Mouse (Mus musculus) G1E (cell line): ENCODE data around the gene Mrpl52. TPM values are rescaled to one million over a fixed set of nuclear protein-coding genes. Genes with fewer than 3 reads are reported as not detected.

Experiments used
- ATAC-seq: 2 replicates; pipeline ENCODE4 v1.8.0; 2016; ENCODE audit warnings: mild to moderate bottlenecking; ENCODE audit not compliant: insufficient number of reproducible peaks, poor library complexity, low FRiP score, severe bottlenecking; ENCODE audit errors: extremely low read depth
- DNase-seq: peaks from one replicate; pipeline ENCODE4 v3.0.0; 2012; ENCODE audit warnings: low spot score
- H3K27me3 ChIP-seq: 2 replicates; pipeline ENCODE4 v1.6.1; 2012; ENCODE audit warnings: mild to moderate bottlenecking, low read length, inconsistent platforms; ENCODE audit not compliant: insufficient read depth
- H3K36me3 ChIP-seq: replicated peaks from 2 replicates; pipeline ENCODE3; 2012; ENCODE audit warnings: mild to moderate bottlenecking, inconsistent platforms
- H3K4me1 ChIP-seq: 2 replicates; pipeline ENCODE4 v1.6.1; 2012; ENCODE audit warnings: low read depth, low read length, inconsistent platforms, mixed read lengths; ENCODE audit not compliant: insufficient read depth
- H3K4me3 ChIP-seq: 2 replicates; pipeline ENCODE4 v1.5.1; 2012; ENCODE audit warnings: low read depth, mild to moderate bottlenecking, inconsistent platforms, low read length, moderate library complexity, mixed read lengths
- H3K9me3 ChIP-seq: replicated peaks from 2 replicates; pipeline ENCODE4 v1.6.1; 2012; ENCODE audit warnings: inconsistent platforms
- CTCF ChIP-seq: IDR thresholded peaks from 2 replicates; pipeline ENCODE4 v1.5.1; 2012; ENCODE audit warnings: low read depth, low read length, inconsistent platforms, mixed read lengths
- GATA1 ChIP-seq: IDR thresholded peaks from 2 replicates; pipeline ENCODE4 v1.6.1; 2012; ENCODE audit warnings: borderline replicate concordance, low read length, inconsistent platforms, mixed read lengths
- GATA2 ChIP-seq: IDR thresholded peaks from 2 replicates; pipeline ENCODE4 v1.6.1; 2012; ENCODE audit warnings: low read depth, low read length, inconsistent platforms, borderline replicate concordance
- POLR2AphosphoS5 ChIP-seq: IDR thresholded peaks from 2 replicates; pipeline ENCODE4 v1.6.1; 2012; ENCODE audit warnings: low read depth, low read length, inconsistent platforms; ENCODE audit not compliant: insufficient replicate concordance
- TAL1 ChIP-seq: conservative IDR thresholded peaks from 2 replicates; pipeline ENCODE4 v1.6.1; 2012; ENCODE audit warnings: low read depth, low read length, inconsistent platforms, mixed read lengths
- polyA plus RNA-seq: library from polyadenylated mRNA; stranded (reverse); fragments of >175 nt; gene quantifications from 2 replicates; pipeline ENCODE4 v1.2.3, GENCODE M21; 2012
- total RNA-seq, 2 experiments: library from RNA; stranded (forward) in 1 of 2; stranded (reverse) in 1 of 2; fragments of 200-1000 nt in 1 of 2; fragments of >200 nt in 1 of 2; fragmentation: Nextera tagmentation in 1 of 2; gene quantifications; 2 replicates each; pipeline ENCODE4 v1.2.3; 2014 to 2017

Gene Mrpl52
- total and polyA plus RNA-seq, 3 experiments: 238 to 1,643 (median 318) TPM

DNA sequence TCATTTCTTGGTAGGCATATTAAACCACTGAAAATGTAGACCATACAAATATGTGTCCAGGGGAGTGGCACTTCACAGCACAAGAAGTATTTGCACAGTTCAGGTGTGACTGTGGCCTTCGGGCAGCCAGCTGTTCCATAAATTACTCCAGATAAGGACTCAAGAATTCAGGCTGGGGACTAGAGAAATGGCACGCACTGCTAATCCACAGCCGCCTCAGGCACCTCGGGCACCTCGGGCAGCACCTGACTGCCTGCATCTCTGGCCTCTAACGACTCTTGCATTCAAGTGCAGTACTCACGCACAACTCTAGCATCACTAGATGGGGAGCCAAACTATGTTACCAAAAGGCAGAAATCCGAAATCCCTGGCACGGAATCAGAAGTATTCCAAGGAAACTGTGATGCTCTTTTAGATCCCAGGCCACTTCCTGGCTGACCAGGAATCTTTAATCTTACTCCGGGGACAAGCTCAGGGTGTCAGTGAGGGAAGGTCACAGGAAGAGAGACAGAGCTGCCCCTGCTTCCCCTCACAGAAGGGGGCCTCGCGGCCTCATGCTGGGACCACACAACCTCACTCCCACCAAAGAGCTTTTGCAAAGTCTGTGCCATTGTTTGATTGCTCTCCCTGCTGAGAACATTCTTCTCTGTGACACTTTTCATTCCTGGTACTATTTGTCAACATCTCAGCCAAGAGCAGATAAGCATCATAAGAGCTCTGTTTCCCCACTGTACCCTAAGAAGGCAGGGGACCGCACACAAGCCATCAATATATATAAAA is 11.3 kb upstream of the Mrpl52 start:
- Histone ChIP-seq H3K27me3 (peaks cover 4% of the 10 kb centered on the region), H3K4me1 (peaks cover 22% of the 10 kb centered on the region), H3K4me3 (no peak overlapping the region), H3K36me3 (peaks cover 10% of the 10 kb centered on the region), H3K9me3 (no peaks in the 10 kb centered on the region)
- DNase-seq (no peak), ATAC-seq (no peak)
- TF ChIP-seq GATA1 (no peak), GATA2 (no peak), CTCF (no peak), POLR2AphosphoS5 (no peak), TAL1 (no peak)

DNA sequence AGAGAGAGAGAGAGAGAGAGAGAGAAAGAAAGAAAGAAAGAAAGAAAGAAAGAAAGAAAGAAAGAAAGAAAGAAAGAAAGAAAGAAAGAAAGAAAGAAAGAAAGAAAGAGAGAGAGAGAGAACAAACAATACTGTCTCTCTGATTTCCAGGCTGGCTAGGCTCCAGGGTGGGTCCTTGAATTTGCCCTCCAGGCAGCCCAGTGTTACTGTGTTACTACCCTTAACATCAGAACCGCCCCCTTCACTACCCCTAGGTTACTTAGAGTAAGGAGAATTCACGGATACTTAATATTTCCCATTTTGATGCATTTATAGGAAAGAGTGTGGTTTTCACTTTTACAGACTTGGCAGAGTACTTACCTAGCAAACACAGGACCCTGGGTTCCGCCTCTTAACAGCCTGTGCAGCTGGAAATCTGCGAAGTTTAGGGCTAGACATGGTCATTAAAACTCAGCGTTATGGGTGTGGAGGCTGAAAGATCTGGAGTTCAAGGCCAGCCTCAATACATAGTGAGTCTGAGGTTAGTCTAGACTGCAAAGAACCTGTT is 10.4 kb upstream of the Mrpl52 start:
- Histone ChIP-seq H3K27me3 (peaks cover 3% of the 10 kb centered on the region; the same call in 1 of the 2 replicates), H3K4me1 (peaks cover 26% of the 10 kb centered on the region), H3K4me3 (no peak overlapping the region), H3K36me3 (peaks cover 13% of the 10 kb centered on the region), H3K9me3 (no peaks in the 10 kb centered on the region)
- ATAC-seq: no peak
- TF ChIP-seq GATA2 (no peak), TAL1 (no peak), POLR2AphosphoS5 (no peak), GATA1 (no peak), CTCF (no peak)
- no peak for DNase-seq

DNA sequence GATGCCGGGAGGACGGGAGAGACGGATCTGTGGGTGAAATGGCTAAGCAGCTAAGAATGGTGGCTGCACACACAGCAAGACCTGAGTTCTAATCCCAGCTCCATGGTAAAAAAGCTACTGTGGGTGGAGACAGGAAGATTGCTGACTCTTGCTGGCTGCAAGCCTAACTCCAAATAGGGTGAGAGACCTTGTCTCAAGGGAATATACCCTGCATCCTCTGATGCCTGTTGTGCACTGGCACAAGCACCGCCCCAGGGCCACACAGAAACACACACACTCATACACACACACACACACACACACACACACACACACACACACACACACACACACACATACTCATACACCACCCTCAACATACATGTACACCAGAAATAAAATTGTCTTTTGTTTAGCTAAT is 9.9 kb upstream of the Mrpl52 start:
- Histone ChIP-seq H3K9me3 (no peaks in the 10 kb centered on the region), H3K36me3 (peaks cover 16% of the 10 kb centered on the region), H3K27me3 (peaks cover 3% of the 10 kb centered on the region; the same call in 1 of the 2 replicates), H3K4me1 (peaks cover 28% of the 10 kb centered on the region), H3K4me3 (no peak overlapping the region)
- TF ChIP-seq POLR2AphosphoS5: no peak
- no peak for TF ChIP-seq CTCF
- TF ChIP-seq GATA1: no peak
- TF ChIP-seq GATA2: no peak
- TF ChIP-seq TAL1: no peak
- ATAC-seq (no peak), DNase-seq (no peak)

DNA sequence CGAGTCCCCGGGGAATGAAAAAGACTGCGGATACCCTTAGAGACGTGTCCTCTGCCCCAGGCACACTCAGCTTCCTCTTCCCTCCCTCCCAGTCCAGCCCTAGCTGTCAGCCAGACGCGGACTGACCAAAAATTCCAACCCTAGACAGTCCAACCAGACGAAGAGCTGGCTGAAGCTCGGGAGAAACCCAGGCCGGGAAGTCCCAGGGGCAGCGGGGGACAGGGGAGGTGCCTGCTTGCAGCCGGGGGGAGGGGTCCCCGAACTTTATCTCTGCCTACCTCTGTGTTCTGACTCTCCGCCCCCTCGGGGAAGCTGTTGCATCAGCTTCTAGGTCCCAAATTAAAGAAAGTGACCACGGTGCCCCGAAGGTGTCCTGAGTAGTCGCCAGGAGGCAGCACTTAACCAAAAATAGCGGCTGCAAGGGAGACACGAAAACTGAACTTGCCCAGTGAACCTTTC is 9.1 kb upstream of the Mrpl52 start, which contains the start of gene Slc7a7:
Slc7a7 (minus strand) TSS at position 158 of the 459 bp plus-strand sequence.
- peak; percentile 49 for DNase-seq
- TF ChIP-seq CTCF (no peak; the same call in 1 of the 2 replicates), TAL1 (no peak), POLR2AphosphoS5 (no peak), GATA1 (no peak), GATA2 (no peak)
- Histone ChIP-seq H3K4me3 (peak within 1 kb of the TSS; percentile 45; the same call in 1 of the 2 replicates), H3K9me3 (no peaks in the 10 kb centered on the region), H3K4me1 (peaks cover 30% of the 10 kb centered on the region), H3K36me3 (peaks cover 18% of the 10 kb centered on the region), H3K27me3 (peaks cover 3% of the 10 kb centered on the region; the same call in 1 of the 2 replicates)
- no peak for ATAC-seq

DNA sequence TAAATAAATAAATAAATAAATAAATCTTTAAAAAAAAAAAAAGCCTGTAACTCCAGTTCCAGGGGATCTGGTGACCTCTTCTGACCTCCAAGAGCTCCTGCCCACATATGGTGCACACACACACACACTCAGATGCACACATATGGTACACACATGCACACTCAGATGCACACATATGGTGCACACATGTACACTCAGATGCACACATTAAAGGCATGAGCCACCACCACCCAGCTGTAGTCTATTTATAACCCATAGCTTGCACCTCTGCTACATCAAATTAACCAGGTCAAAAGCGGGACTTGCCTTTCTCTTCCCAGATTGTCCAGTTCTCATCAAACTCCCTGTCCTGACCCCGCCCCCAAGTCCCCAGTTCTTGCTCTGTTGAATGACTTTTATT is 5.7 kb upstream of the Mrpl52 start:
- no peaks in the 10 kb centered on the region for H3K27me3 ChIP-seq
- DNase-seq (no peak), ATAC-seq (no peak)
- peaks cover 55% of the 10 kb centered on the region for H3K4me1 ChIP-seq
- no peaks in the 10 kb centered on the region for H3K9me3 ChIP-seq
- TF ChIP-seq POLR2AphosphoS5 (no peak), TAL1 (no peak), CTCF (no peak), GATA2 (no peak), GATA1 (no peak)
- no peak overlapping the region for H3K4me3 ChIP-seq
- H3K36me3 ChIP-seq: peaks cover 18% of the 10 kb centered on the region

DNA sequence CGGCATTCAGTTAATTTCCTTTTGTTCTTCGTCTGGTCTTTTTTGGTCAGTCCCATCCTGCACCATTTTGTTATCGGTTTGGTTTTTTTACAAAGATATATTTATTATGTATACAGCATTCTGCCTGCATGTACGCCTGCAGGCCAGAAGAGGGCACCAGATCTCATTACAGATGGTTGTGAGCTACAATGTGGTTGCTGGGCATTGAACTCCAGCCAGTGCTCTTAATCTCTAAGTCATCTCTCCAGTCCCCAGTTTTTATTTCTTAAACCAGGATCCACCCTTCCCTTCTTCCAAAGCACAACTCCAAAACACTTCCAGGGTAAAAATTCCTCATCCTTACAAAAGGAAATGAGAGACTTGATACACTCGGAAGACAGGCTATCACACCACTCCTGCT is 3.3 kb upstream of the Mrpl52 start:
- Histone ChIP-seq H3K4me1 (peaks cover 52% of the 10 kb centered on the region), H3K27me3 (no peaks in the 10 kb centered on the region), H3K9me3 (no peaks in the 10 kb centered on the region), H3K4me3 (no peak overlapping the region), H3K36me3 (peaks cover 25% of the 10 kb centered on the region)
- TF ChIP-seq TAL1 (no peak), CTCF (peak; percentile 38; the same call in 1 of the 2 replicates)
- no peak for DNase-seq
- ATAC-seq: no peak
